Mouse (Mus musculus) CH12.LX (cell line): ENCODE measurements at regions not wholly inside any gene's neighbourhood (a gene's known extent, or its start where the extent isn't known, plus 50 kb on each side); places are given as distances from the start of the nearest gene placed in this dataset.

Experiments used
- CHD2 ChIP-seq: IDR thresholded peaks from 2 replicates; pipeline ENCODE4 v1.6.1; 2011; ENCODE audit warnings: low read length, improper control_type of control experiment
- SMC3 ChIP-seq: IDR thresholded peaks from 2 replicates; pipeline ENCODE4 v1.6.1; 2011; ENCODE audit warnings: low read depth, low read length, improper control_type of control experiment

- TF ChIP-seq CHD2 = no peak
- TF ChIP-seq SMC3 = no peak
These were observed 225.4 kb upstream of the Sulf2 start for GRCm38 (mm10) chr2:166380854-166381253.
